Mouse (Mus musculus) megakaryocyte-erythroid progenitor cell, adult 5-6 weeks (primary cell): ENCODE measurements around the gene Prr5l. TPM values are rescaled to one million over a fixed set of nuclear protein-coding genes. Genes with fewer than 3 reads are reported as not detected.

ENCODE experiments used
- ATAC-seq: replicated peaks from 2 replicates; pipeline ENCODE4 v1.8.0; 2016; ENCODE audit warnings: mild to moderate bottlenecking, inconsistent platforms; ENCODE audit not compliant: severe bottlenecking, poor library complexity, low FRiP score, low TSS enrichment
- total RNA-seq, 2 experiments: library from RNA; stranded (forward) in 1 of 2; stranded (reverse) in 1 of 2; fragments of 200-1000, 215-1000 nt in 1 of 2; fragments of >200 nt in 1 of 2; fragmentation: Nextera tagmentation in 1 of 2; gene quantifications; 2 replicates each; pipeline ENCODE4 v1.2.3; 2014 to 2017

Prr5l gene
- total RNA-seq, 2 experiments from 2014 or later = 0.47 to 2.2 TPM

GRCm38 (mm10) chr2:101742072-101742860 lies 140.6 kb downstream of the Prr5l start:
- ATAC-seq = no peak

- ATAC-seq = no peak
Measured at GRCm38 (mm10) chr2:101741653-101742052, 141.2 kb downstream of the Prr5l start.

DNA sequence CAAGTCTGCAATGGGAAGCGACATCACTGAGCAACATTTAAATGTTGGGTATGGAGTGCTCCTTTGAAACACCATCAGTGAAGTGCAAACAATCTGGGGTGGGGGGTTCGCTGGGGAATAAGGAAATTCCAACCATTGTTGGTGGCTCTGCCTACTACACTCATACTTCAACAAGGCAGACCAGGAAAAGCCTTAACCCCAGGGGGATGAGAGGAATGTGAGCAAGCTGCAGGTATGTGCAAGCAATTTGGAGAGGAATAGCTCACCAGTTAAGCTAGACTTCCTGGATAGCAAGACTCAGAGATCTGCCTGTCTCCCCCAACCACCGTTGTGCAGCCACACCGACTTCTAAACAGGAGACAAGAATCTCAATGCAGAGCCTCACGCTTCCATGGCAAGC lies 142.9 kb downstream of the Prr5l start:
- ATAC-seq = no peak

DNA sequence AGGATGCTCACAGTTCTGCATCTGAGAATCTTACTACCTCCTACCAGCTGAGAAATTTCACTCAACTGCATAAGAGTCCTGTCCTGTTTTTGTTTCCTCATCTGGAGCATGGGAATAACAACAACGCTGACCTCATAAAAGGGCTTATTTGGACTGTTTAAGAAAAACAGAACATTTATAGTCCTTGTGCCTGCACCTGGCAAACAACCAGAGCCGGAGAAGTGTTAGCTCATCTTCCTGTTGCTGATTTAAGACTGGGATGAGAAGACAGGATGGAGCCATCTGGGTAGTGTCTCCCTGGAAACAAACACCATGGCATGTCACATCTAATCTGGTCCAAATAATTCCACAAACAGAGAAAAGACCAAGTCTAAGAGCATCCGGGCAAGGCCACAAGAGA lies 149.3 kb downstream of the Prr5l start:
- no peak for ATAC-seq

- ATAC-seq = peak; percentile 67
Measured at GRCm38 (mm10) chr2:101732777-101733210, 150.0 kb downstream of the Prr5l start.

- no peak for ATAC-seq
Measured at GRCm38 (mm10) chr2:101730972-101731371, 151.9 kb downstream of the Prr5l start.

DNA sequence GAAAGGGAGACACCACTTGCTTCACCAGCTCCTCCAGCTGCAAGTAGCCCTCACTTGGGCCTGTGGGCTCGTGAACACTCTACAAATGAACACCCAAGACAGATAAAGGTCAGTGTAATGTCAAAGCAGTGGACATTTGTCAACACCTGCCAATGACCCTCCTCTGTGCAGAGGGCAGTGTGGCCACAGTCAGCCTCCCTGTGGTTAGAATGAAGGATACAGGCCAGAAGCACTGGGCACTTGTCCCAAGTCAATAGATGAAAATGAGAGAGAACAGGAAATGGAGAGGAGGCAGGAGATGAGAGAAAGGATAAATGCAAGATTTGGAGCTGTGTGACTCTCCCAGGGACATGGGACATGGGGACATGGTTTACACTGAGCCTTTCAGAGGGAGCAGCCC lies 153.4 kb downstream of the Prr5l start:
- ATAC-seq = no peak

DNA sequence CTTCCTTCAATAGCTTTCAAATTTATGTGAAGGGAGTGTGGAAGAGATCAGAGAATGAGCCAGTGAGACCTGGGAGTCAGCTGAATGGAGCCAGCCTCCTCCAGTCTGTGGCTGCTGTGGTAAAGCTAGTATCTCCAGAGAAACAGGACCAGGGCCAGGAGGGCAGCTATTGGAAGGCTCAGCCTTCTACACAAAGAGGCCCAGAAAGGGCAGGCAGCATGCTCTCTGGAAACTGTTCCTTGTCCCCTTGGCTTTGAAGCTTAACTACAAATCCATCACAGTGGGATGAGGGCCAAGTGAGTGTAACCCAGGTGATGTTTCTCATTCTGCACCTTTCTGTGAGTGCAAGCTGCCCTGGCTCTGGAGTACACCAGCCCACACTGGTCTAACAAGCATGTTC lies 155.0 kb downstream of the Prr5l start:
- ATAC-seq = no peak

GRCm38 (mm10) chr2:101723333-101723881 lies 159.4 kb downstream of the Prr5l start:
- ATAC-seq = no peak

DNA sequence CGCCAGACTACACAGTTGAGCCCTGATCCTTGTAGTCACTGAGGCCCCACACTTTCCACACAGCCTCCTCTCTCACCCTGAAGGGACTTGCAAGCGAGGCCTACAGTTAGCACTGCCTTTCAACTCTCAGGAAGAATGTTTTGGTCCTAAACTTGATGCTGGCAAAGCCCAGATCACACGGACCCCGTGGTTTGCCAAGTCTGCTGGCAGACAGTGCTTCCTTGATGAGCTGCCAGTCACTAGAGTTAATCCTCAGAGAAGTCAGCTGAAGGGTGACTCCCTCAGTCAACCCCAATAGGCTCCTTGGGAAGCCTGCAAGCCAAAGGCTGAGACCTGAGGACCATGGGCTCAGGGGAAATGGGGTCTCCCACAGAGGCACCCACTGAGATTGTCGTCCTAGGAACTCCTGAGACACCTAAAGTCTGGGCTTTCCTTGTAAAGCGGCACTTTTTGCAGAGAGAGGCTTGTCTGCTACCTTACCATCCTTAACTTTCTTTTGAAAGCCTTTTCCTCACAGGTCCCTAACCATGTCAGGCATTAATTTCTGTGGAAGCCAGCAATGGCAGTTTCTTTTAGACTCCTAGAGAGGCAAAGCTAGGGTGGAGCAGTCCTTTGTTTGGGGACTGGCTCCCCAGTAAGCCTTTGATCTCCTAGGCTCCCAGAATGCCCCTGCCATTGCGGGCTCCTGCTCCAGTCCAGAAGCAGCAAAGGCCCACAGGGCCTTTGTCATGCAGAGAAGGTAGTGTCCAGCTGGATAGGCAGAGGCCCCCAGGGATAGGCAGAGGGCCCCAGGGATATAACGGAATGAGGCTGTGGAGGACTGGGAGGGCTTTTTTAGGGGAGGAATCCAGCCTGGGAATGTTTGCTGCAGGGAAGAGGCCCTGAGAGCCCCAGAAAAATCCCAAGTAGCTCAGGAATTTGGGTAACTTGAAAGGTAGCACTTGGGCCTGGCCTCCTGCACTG lies 160.2 kb downstream of the Prr5l start:
- no peak for ATAC-seq

GRCm38 (mm10) chr2:101721835-101722234 lies 161.0 kb downstream of the Prr5l start:
- ATAC-seq = no peak

DNA sequence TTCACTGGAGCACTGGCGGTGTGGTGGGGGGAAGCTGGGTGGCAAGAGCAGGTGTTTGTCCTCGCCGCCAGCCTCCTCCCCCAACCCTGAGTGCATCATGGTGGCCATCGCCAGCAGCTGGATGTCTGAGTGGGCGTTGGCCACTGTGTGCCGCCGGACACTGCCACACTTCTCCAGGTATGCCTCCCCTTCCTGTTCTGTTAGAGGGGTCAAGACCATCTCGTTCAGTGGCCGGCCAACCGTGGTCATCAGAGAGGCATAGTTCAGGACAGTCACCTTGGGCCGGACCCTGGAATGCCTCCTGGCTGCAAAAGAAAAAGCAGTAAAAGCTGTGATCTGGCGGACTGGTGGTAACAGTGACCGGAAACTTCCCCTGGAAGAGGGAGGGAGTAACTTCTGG lies 165.7 kb downstream of the Prr5l start:
- ATAC-seq = no peak

GRCm38 (mm10) chr2:101715650-101716323 lies 167.0 kb downstream of the Prr5l start:
- ATAC-seq = 0 out of 2 replicates have a peak, but pooled peaks have one; percentile 50

- ATAC-seq = no peak
Measured at GRCm38 (mm10) chr2:101711608-101712007, 171.2 kb downstream of the Prr5l start.

GRCm38 (mm10) chr2:101705941-101706485 lies 176.8 kb downstream of the Prr5l start:
- no peak for ATAC-seq

GRCm38 (mm10) chr2:101699284-101699683 lies 183.5 kb downstream of the Prr5l start:
- no peak for ATAC-seq

GRCm38 (mm10) chr2:101695584-101695983 lies 187.2 kb downstream of the Prr5l start:
- ATAC-seq = no peak

DNA sequence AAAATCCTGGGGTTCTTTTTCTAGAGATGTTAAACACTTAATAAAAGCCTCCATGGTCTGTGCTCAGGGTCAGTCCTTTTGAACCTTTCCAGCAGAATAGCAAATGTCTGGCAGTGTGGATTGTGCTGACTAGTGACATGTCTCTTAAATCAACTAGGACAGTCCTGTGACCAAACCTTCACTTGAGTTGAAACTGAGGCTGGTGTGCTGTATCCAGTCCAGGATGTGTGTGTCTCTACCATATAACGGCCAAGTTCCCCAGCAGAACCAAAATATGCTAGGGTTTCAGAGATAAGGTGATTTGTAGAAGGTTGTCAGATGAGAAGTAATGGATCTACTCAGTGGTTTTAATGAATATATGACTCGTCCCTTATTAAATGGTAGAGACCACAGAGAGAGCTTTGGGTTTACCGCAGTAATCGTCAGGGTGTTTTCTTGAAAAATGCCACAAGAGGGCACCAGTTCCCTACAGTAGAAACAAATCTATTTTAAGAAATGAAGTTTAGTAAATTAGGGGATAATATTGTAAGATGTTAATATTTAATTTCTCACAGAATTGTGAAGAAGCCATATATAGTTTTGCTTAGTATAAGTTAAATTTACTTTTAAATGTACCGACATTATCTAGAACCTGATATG lies 189.1 kb downstream of the Prr5l start:
- peak; percentile 43 for ATAC-seq

DNA sequence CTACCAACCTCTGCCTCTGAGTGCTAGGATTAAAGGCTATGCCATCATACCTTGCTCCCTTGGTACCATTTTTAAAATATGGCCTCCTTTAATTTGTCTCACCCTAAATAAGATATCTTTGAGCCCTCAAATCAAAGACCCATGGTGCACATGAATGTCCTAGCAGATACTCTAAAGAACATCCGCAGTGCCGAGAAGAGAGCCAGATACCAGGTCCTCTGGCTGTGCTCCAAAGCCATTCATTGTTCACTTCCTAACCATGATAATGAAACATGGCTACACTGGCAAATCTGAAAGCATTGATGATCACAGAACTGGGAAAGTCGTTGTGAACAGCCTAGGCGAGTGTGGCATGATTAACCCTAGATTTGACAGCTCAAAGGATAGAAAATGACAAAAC lies 189.8 kb downstream of the Prr5l start:
- no peak for ATAC-seq
